Mouse (Mus musculus): ENCODE data around the gene Ccdc110. TPM values are rescaled to one million over a fixed set of nuclear protein-coding genes. Genes with fewer than 3 reads are reported as not detected.

Gene Ccdc110
- polyA plus RNA-seq (2012; rRNA removed) = not detected in 2 replicates

GRCm38 (mm10) chr8:45934582-45935014 is at the start of gene Ccdc110:
TSS of gene Ccdc110 (plus strand) at chr8:45934619.
- peak; percentile 98 for DNase-seq (ENCODE audit: low spot score)

- peak; percentile 49 for DNase-seq (ENCODE audit: low spot score)
Measured at GRCm38 (mm10) chr8:45885202-45885685, 49.2 kb upstream of the Ccdc110 start, which contains the start of gene Pdlim3. TSS of gene Pdlim3 (plus strand) at chr8:45885461.

- no peak for DNase-seq (ENCODE audit: low spot score)
Measured at GRCm38 (mm10) chr8:45885775-45886174, 48.6 kb upstream of the Ccdc110 start.

GRCm38 (mm10) chr8:45889737-45890136 is 44.7 kb upstream of the Ccdc110 start:
- DNase-seq (ENCODE audit: low spot score) = no peak

- no peak for DNase-seq (ENCODE audit: low spot score)
Measured at GRCm38 (mm10) chr8:45896590-45896989, 37.8 kb upstream of the Ccdc110 start.

DNA sequence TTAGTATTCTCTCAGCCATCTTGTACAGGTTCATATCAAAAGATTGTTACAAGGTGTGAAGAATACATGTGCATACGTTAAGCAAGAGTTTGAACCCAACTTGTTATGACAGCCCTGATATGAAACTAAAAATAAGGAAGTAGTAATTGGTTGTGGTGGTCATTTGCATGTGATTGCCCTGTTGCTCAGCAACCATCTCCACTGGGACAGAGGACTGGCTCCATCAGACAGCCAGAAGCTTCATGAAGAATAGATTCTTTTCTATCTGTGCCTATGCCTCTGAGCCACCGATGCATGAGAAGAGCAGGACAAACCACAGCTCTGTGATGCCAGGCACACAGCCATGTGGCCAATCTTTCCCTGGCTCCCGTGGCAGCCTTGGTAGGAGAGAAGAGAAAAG is 34.6 kb upstream of the Ccdc110 start:
- no peak for DNase-seq (ENCODE audit: low spot score)

DNA sequence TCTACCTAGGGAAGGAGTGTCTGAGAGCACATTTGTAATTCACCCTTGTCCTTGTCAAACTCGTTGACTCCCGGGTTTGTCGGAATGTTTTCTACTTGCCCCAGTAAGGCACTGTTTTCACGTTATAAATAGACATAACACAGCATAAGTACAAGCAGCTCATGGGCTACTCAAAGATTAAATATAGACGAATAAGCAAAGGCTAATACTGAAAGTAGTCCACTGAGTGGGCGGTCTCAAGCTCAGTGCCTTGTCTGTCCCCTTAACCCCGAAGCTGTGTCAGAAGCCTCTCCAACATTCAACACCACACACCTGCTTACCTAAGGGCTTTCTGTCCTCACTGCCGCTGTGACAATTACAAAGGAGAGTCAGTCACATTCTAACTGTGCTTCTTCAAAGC is 32.8 kb upstream of the Ccdc110 start:
- DNase-seq (ENCODE audit: low spot score) = no peak

DNA sequence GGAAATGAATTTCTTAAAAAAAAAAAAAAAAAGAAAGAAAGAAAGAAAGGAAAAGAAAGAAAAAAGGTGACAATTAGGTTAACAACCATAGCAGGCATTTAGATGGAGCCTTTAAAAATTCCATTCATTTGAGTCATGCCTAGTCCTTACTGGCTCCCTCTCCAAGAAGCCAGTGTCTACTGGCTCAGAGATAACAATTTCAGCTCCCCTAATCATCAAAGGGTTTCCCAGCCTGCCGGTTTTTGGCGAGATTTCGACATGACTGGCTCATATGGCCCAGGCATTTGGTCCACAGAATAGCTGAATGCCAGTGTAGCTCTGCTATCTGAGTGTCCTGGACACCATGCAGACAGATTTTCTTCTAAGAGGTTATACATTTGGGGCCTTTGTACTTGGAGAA is 30.8 kb upstream of the Ccdc110 start:
- DNase-seq (ENCODE audit: low spot score) = no peak

- no peak for DNase-seq (ENCODE audit: low spot score)
Measured at GRCm38 (mm10) chr8:45905591-45906250, 28.7 kb upstream of the Ccdc110 start.

GRCm38 (mm10) chr8:45906251-45906619 is 28.2 kb upstream of the Ccdc110 start:
- DNase-seq (ENCODE audit: low spot score) = no peak

GRCm38 (mm10) chr8:45913707-45914106 is 20.7 kb upstream of the Ccdc110 start:
- no peak for DNase-seq (ENCODE audit: low spot score)

- DNase-seq (ENCODE audit: low spot score) = no peak
Measured at GRCm38 (mm10) chr8:45916496-45916895, 17.9 kb upstream of the Ccdc110 start.

- no peak for DNase-seq (ENCODE audit: low spot score)
Measured at GRCm38 (mm10) chr8:45917040-45917679, 17.3 kb upstream of the Ccdc110 start.

DNA sequence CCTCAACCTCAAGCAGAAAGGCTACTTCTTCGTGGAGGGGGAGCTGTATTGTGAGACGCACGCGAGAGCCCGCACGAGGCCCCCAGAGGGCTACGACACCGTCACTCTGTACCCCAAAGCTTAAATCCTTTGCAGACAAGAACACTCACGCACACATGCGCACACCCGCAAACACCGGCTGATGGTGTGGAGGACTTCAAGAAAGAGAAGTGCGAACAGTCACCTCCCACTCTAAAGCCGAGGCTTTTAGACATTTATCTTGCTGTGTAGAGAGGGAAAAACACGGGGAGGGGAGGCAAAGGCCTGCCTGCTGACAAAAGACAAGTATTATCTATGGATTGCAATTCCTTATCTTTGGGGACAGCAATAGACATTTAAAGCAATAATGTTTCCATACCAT is 15.5 kb upstream of the Ccdc110 start:
- no peak for DNase-seq (ENCODE audit: low spot score)

- no peak for DNase-seq (ENCODE audit: low spot score)
Measured at GRCm38 (mm10) chr8:45920392-45920791, 14.0 kb upstream of the Ccdc110 start.

DNA sequence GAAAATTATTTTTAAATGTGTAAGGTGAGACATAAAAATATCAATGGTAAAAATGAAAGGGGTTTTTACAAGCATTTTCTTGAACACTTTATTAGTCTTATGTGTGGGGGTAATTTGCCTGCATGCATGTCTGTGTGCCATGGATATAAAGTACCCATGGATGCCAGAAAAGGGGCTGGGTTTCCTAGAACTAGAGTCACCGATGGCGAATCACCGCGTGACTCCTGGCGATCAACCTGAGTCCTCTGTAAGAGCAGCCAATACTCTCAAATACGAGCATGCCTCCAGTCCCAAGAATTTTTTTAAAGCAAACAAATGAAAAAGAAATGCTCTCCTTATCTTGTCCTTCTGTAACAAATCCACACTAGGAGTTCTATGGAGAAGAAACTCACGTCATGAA is 12.3 kb upstream of the Ccdc110 start:
- DNase-seq (ENCODE audit: low spot score) = no peak

- DNase-seq (ENCODE audit: low spot score) = no peak
Measured at GRCm38 (mm10) chr8:45936986-45937385, 2.6 kb downstream of the Ccdc110 start.

- DNase-seq (ENCODE audit: low spot score) = no peak
Measured at GRCm38 (mm10) chr8:45946283-45946682, 11.9 kb downstream of the Ccdc110 start.

DNA sequence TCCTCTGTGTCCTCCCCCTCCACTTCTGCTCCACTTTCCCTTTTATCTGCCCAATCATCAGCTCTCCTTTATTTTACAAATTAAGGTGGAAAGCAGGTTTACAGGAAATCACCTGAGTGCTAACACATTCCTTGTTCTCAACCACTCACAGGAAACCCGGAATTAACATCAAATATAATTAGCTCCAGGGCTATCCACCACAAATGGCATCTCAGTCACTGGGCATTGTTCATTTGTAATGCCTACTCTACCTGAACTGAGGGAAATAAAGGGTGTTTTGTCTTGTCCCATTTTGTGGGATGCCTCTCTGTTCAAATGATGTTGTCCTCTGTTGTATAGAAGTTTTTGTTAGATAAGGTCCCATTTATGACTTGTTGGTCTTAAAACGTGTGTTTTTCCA is 16.2 kb downstream of the Ccdc110 start:
- no peak for DNase-seq (ENCODE audit: low spot score)

- DNase-seq (ENCODE audit: low spot score) = no peak
Measured at GRCm38 (mm10) chr8:45970894-45971293, 36.5 kb downstream of the Ccdc110 start.

GRCm38 (mm10) chr8:45973988-45974505 is 39.6 kb downstream of the Ccdc110 start:
- no peak for DNase-seq (ENCODE audit: low spot score)

DNA sequence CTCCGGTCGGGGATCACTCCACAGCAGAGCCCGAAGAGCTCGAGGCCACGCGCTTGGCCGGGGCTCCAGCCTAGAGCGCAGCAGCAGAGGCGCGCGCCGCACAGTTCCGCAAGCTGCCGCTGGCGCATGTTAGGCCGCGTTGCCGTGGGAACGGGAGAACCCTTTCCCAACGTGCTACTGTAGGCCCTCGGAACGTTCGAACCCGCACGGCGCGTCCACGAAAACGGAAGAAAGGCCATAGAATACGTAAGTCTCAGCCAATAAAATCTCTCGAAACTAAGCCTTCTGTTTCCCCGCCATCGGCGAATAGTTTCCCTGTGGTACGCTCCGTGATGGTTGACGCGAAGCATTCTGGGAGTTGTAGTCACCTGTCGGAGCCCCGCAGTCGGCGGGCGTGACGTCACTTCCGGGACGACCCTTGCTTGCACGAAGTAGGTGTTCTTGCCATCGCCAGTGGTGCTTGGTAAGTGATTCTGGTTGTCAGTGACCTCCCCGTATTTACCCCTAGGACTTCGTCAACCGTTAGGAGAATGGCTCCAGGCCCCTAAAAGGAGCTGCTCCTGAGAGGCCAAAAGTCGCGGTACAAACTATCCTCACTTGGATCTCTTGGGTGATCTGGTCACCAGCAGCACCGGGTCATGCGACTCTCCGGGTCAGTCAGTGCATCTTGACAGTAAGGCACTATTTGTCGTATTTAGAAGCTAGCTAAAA is 40.9 kb downstream of the Ccdc110 start, which contains the start of the genes 1700029J07Rik and Ufsp2:
Gene 1700029J07Rik, minus strand, starts transcription at position 127 of the 711 bp plus-strand sequence.
Gene Ufsp2, plus strand, starts transcription at position 403 of the 711 bp plus-strand sequence.
- DNase-seq (ENCODE audit: low spot score) = peak; percentile 88

All from urinary bladder, adult 2 months (tissue).